9 mouse cellular contexts compared by ENCODE assay signal in the genomic region with DNA sequence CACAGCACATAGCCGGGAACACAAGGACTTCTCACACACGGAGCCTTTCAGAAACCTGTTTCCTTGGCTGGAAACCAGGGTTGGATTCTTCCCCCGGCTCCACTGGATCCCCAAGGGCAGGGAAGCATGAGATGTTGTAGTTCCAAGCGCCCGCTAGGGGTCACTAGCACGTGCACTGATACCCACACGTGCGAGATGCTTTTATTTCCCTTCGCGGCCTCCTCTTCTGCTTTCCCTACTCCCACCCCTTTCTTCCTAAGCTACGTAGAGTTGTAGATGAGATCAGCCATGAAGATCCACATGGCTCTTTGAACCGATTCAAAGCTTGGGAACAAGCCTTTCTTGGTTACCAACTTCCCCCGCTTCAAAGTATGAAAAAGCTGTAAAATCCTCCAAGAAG. TPM values are rescaled to one million over a fixed set of nuclear protein-coding genes. Genes with fewer than 3 reads are reported as not detected.
DNase-seq lines count a peak whose midpoint lies in the region; ATAC-seq and TF ChIP-seq lines count a peak whose summit lies in the region.
"Had no signal": no experiment of that assay in that cellular context is flagged by ENCODE, and none has a peak within 500 bp of the region (broad histone marks: within the 10 kb centered on the region; RNA-seq: fewer than 3 reads in every experiment).

No protein-coding gene starts in this region.

- no peak overlapping the region for H3K4me3 ChIP-seq in kidney, embryonic 16.5 days (ENCODE audit: low read length)
- H3K4me3 ChIP-seq in lung, adult 2 months (replicated peaks; ENCODE audit: extremely low read depth, low read depth, low read length), result no peak overlapping the region
- no peak overlapping the region for H3K4me3 ChIP-seq in stomach, postnatal 0 days (ENCODE audit: low read depth, low read length)
- H3K4me3 ChIP-seq: midbrain, embryonic 12.5 days had no signal

- no peak overlapping the region for H3K4me2 ChIP-seq in kidney, embryonic 16.5 days (replicated peaks; ENCODE audit: low read depth, low read length)
- no peak overlapping the region for H3K4me2 ChIP-seq in stomach, postnatal 0 days (replicated peaks; ENCODE audit: low read depth)
- H3K4me2 ChIP-seq: midbrain, embryonic 12.5 days had no signal

- peaks cover 4% of the 10 kb centered on the region; the same call in 1 of the 2 replicates for H3K4me1 ChIP-seq in kidney, embryonic 16.5 days (ENCODE audit: insufficient read depth, low read length)
- H3K4me1 ChIP-seq in lung, adult 2 months (ENCODE audit: control insufficient read depth, insufficient read depth, low read length), result no peaks in the 10 kb centered on the region
- no peaks in the 10 kb centered on the region for H3K4me1 ChIP-seq in stomach, postnatal 0 days (replicated peaks; ENCODE audit: control insufficient read depth, insufficient read depth)
- H3K4me1 ChIP-seq: midbrain, embryonic 12.5 days had no signal

- no peak overlapping the region for H3K9ac ChIP-seq in kidney, embryonic 16.5 days (replicated peaks; ENCODE audit: low read length)
- no peak overlapping the region for H3K9ac ChIP-seq in stomach, postnatal 0 days (ENCODE audit: low read length)
- H3K9ac ChIP-seq: midbrain, embryonic 12.5 days had no signal

- no peaks in the 10 kb centered on the region for H3K27me3 ChIP-seq in kidney, embryonic 16.5 days (ENCODE audit: insufficient read depth, low read length)
- no peaks in the 10 kb centered on the region for H3K27me3 ChIP-seq in stomach, postnatal 0 days (ENCODE audit: control insufficient read depth, insufficient read depth, low read length)

- peaks cover 5% of the 10 kb centered on the region; the same call in 1 of the 2 replicates for H3K9me3 ChIP-seq in kidney, embryonic 16.5 days (ENCODE audit: low read length)
- H3K9me3 ChIP-seq in stomach, postnatal 0 days (ENCODE audit: control insufficient read depth, low read length), result no peaks in the 10 kb centered on the region
- H3K9me3 ChIP-seq: midbrain, embryonic 12.5 days had no signal

- intact Hi-C loops in heart, postnatal 25 days (cut with DNase I), result loop anchor here (1.0 to 5.0 kb wide), 2 partner anchors 51 to 125 kb away; no protein-coding TSS in a partner anchor

- TF ChIP-seq EP300 in stomach, postnatal 0 days (optimal IDR thresholded peaks at IDR 0.05), result no peak

- WGBS in kidney, embryonic 16.5 days, result 8% methylated on average over 13 of the region's 13 CpGs
- WGBS in lung, adult 2 months, result 9% methylated on average over 13 of the region's 13 CpGs
- WGBS in stomach, postnatal 0 days, result 9% methylated on average over 13 of the region's 13 CpGs

- peak; percentile 90 for TF ChIP-seq CTCF in brain, embryonic 14.5 days (IDR thresholded peaks at IDR 0.05; ENCODE audit: borderline replicate concordance, extremely low read depth, insufficient read depth, insufficient read length)
- TF ChIP-seq CTCF in lung, adult 2 months (IDR thresholded peaks at IDR 0.05; ENCODE audit: insufficient read depth, low read length), result peak; percentile 81
- peak; percentile 86 for TF ChIP-seq CTCF in stomach, postnatal 0 days (IDR thresholded peaks at IDR 0.05; ENCODE audit: low read depth)

- no peaks in the 10 kb centered on the region for H3K36me3 ChIP-seq in kidney, embryonic 16.5 days (ENCODE audit: insufficient read depth, low read length)
- H3K36me3 ChIP-seq in stomach, postnatal 0 days (ENCODE audit: control insufficient read depth, insufficient read depth, low read length), result no peaks in the 10 kb centered on the region
- H3K36me3 ChIP-seq: midbrain, embryonic 12.5 days had no signal

- TF ChIP-seq POLR2A in brain, embryonic 14.5 days (IDR thresholded peaks at IDR 0.05; ENCODE audit: borderline replicate concordance, extremely low read depth, insufficient read depth, insufficient read length, poor library complexity, severe bottlenecking), result no peak
- TF ChIP-seq POLR2A in lung, adult 2 months (IDR thresholded peaks at IDR 0.05; ENCODE audit: borderline replicate concordance, extremely low read depth, low read depth, low read length), result no peak

- H3K27ac ChIP-seq in kidney, embryonic 16.5 days (ENCODE audit: low read length), result no peak overlapping the region
- no peak overlapping the region for H3K27ac ChIP-seq in stomach, postnatal 0 days (replicated peaks)
- H3K27ac ChIP-seq: midbrain, embryonic 12.5 days had no signal

- ATAC-seq in erythroblast, adult 5-6 weeks (replicated peaks; ENCODE audit: low FRiP score, poor library complexity, severe bottlenecking), result peak; percentile 64; the same call in 1 of the 2 replicates
- peak; percentile 39; the same call in 1 of the 2 replicates for ATAC-seq in kidney, embryonic 16.5 days (ENCODE audit: low FRiP score, low TSS enrichment)
- 0 out of 2 replicates have a peak, but pooled peaks have one; percentile 46 for ATAC-seq in stomach, postnatal 0 days (ENCODE audit: low FRiP score, low TSS enrichment)

- peak; percentile 40 to 65 for DNase-seq in heart, adult 18-20 months
- no peak for DNase-seq in heart, postnatal 25 days (ENCODE audit: low spot score)
- DNase-seq in CD4-positive helper T cell, adult 2 months (ENCODE audit: low read depth, low spot score), result peak; percentile 51
- peak; percentile 84 for DNase-seq in brain, embryonic 14.5 days (ENCODE audit: low read depth)
- peak; percentile 40 for DNase-seq in lung, adult 2 months
- DNase-seq in stomach, postnatal 0 days (ENCODE audit: low spot score), result peak; percentile 72

RNA-seq across cellular contexts. Expression of a gene that starts 40.0 kb away (rescaled TPM):
- not detected for total RNA-seq in heart, adult 18-20 months (2021)
- not detected for total RNA-seq in heart, postnatal 25 days (2021)
- polyA plus RNA-seq in brain, embryonic 14.5 days (2012; rRNA removed), result 0.23 and 1.4 TPM in 2 replicates
- not detected in 2 replicates for total RNA-seq in erythroblast, adult 5-6 weeks (2015; ENCODE audit: low replicate concordance)
- total RNA-seq in erythroblast, adult 5-6 weeks (2017; ENCODE audit: low replicate concordance), result not detected in 2 replicates
- polyA plus RNA-seq in kidney, embryonic 16.5 days (2015; fragmentation: Nextera tagmentation; extraction: Ambion mirVana), result 0.24 TPM in 1 of 2 replicates, not detected in the other
- polyA plus RNA-seq in lung, adult 2 months (2012; rRNA removed), result 3.8 and 4.1 TPM in 2 replicates
- 0.29 and 0.30 TPM in 2 replicates for polyA plus RNA-seq in stomach, postnatal 0 days (2015; fragmentation: Nextera tagmentation; extraction: Ambion mirVana)
- polyA plus RNA-seq: midbrain, embryonic 12.5 days had no signal
